In genomic region chr4:106315921-106316350, GRCm38 (mm10) we compare ENCODE assay signal across 8 mouse cellular contexts. TPM values are rescaled to one million over a fixed set of nuclear protein-coding genes. Genes with fewer than 3 reads are reported as not detected.
DNase-seq lines count a peak whose midpoint lies in the region; ATAC-seq and TF ChIP-seq lines count a peak whose summit lies in the region.

Usp24 (plus strand) TSS chr4:106316213.

- peak within 1 kb of the TSS; percentile 73 for H3K9ac ChIP-seq in lung, embryonic 16.5 days (ENCODE audit: low read length)

- peaks cover 45% of the 10 kb centered on the region for H3K4me1 ChIP-seq in G1E (ENCODE audit: insufficient read depth, low read depth, low read length)
- H3K4me1 ChIP-seq in lung, embryonic 16.5 days (replicated peaks; ENCODE audit: control insufficient read depth, insufficient read depth, low read length) = peaks cover 23% of the 10 kb centered on the region
- H3K4me1 ChIP-seq in olfactory bulb, adult 2 months (ENCODE audit: control insufficient read depth, insufficient read depth, low read length) = peaks cover 4% of the 10 kb centered on the region

- H3K27me3 ChIP-seq in G1E (ENCODE audit: insufficient read depth, low read length) = no peaks in the 10 kb centered on the region
- H3K27me3 ChIP-seq in lung, embryonic 16.5 days (ENCODE audit: control insufficient read depth, insufficient read depth, low read depth, low read length) = no peaks in the 10 kb centered on the region

- peak within 1 kb of the TSS; percentile 92 for H3K4me3 ChIP-seq in G1E (ENCODE audit: low read depth, low read length)
- H3K4me3 ChIP-seq in lung, embryonic 16.5 days (ENCODE audit: low read length) = peak within 1 kb of the TSS; percentile 79
- peak within 1 kb of the TSS; percentile 77 for H3K4me3 ChIP-seq in olfactory bulb, adult 2 months (ENCODE audit: insufficient read depth, low read depth, low read length)

- peak within 1 kb of the TSS; percentile 91 for H3K4me2 ChIP-seq in lung, embryonic 16.5 days (ENCODE audit: low read depth, low read length)

- H3K9me3 ChIP-seq in G1E (replicated peaks) = no peaks in the 10 kb centered on the region
- no peaks in the 10 kb centered on the region for H3K9me3 ChIP-seq in lung, embryonic 16.5 days (ENCODE audit: control insufficient read depth, low read length)

- DNase-seq in G1E (ENCODE audit: low spot score) = peak; percentile 79
- DNase-seq in cerebellum, adult 8-10 months = peak; percentile 69
- peak; percentile 77 for DNase-seq in heart, postnatal 4 days
- DNase-seq in layer of hippocampus, adult 9-11 months = peak; percentile 67
- DNase-seq in thymus, adult 18-20 months = peak; percentile 65 to 70

- under 1% methylated on average over 29 of the region's 60 CpGs for WGBS in lung, embryonic 16.5 days
- WGBS in olfactory bulb, adult 2 months = under 1% methylated on average over 60 of the region's 60 CpGs

- H3K36me3 ChIP-seq in G1E (replicated peaks) = peaks cover 14% of the 10 kb centered on the region
- H3K36me3 ChIP-seq in lung, embryonic 16.5 days (ENCODE audit: control insufficient read depth, insufficient read depth, low read length) = no peaks in the 10 kb centered on the region

- H3K27ac ChIP-seq in lung, embryonic 16.5 days (ENCODE audit: low read length) = peak within 1 kb of the TSS; percentile 69
- H3K27ac ChIP-seq in olfactory bulb, adult 2 months (ENCODE audit: insufficient read depth, low read depth, low read length) = peak within 1 kb of the TSS; percentile 61

- ATAC-seq in G1E (ENCODE audit: extremely low read depth, insufficient number of reproducible peaks, low FRiP score, poor library complexity, severe bottlenecking) = peak; percentile 31; the same call in 1 of the 2 replicates
- ATAC-seq in frontal cortex, adult (ENCODE audit: low TSS enrichment) = peak; percentile 72
- peak; percentile 92 for ATAC-seq in lung, embryonic 16.5 days (ENCODE audit: low read depth)

- peak; percentile 14; the same call in 1 of the 2 replicates for TF ChIP-seq POLR2A in olfactory bulb, adult 2 months (IDR thresholded peaks at IDR 0.05; ENCODE audit: insufficient read depth, low read depth, low read length)

- no peak for TF ChIP-seq CTCF in G1E (IDR thresholded peaks at IDR 0.05; ENCODE audit: low read depth, low read length)
- TF ChIP-seq CTCF in olfactory bulb, adult 2 months (IDR thresholded peaks at IDR 0.05; ENCODE audit: insufficient read depth, low read depth, low read length) = no peak

RNA-seq across cellular contexts. Expression of gene Usp24, which starts in this region (rescaled TPM):
- total RNA-seq in G1E (2014; fragmentation: Nextera tagmentation) (55.7 and 63.7 TPM in 2 replicates), G1E (2017) (44.6 and 49.7 TPM in 2 replicates)
- 9.6 and 11.8 TPM in 2 replicates for polyA plus RNA-seq in G1E (2012)
- 10 to 100 TPM; 39.2 to 40.3 TPM for total RNA-seq in heart, postnatal 4 days (2021)
- polyA plus RNA-seq in lung, embryonic 16.5 days (2015; fragmentation: Nextera tagmentation; extraction: Ambion mirVana) = 3.9 and 4.4 TPM in 2 replicates
- 28.6 TPM in 1 of 2 replicates, not detected in the other for polyA plus RNA-seq in olfactory bulb, adult 2 months (2012; ENCODE audit: insufficient read depth, insufficient read length, low replicate concordance, missing spikeins)

Comparison
In these comparisons a context has a peak if more than half of its experiments do, and no peak if none do; other contexts are left out.
1. Peak in every context shown above with its lines: DNase-seq, ATAC-seq, H3K4me3 ChIP-seq and H3K27ac ChIP-seq.
2. ATAC-seq: peak in every context shown above with its lines; median percentile 92 in lung, embryonic 16.5 days; 72 in frontal cortex, adult; 31 in G1E.